Mouse (Mus musculus): ENCODE measurements around the gene Plcxd2. TPM values are rescaled to one million over a fixed set of nuclear protein-coding genes. Genes with fewer than 3 reads are reported as not detected.
A peak's percentile ranks its signal among the peaks of the same experiment; 100 is the strongest.

Gene Plcxd2
- polyA plus RNA-seq (2016; fragmentation: Nextera tagmentation; extraction: Ambion mirVana) = 2.0 and 3.9 TPM in 2 replicates

- DNase-seq (ENCODE audit: low spot score) = peak; percentile 95
- Histone ChIP-seq H3K4me3 (peak within 1 kb of the TSS; percentile 75), H3K4me1 (peaks cover 19% of the 10 kb centered on the region), H3K36me3 (no peaks in the 10 kb centered on the region), H3K27me3 (ENCODE audit: low read depth, poor library complexity, severe bottlenecking) (peaks cover 8% of the 10 kb centered on the region), H3K9me3 (replicated peaks) (no peaks in the 10 kb centered on the region), H3K27ac (replicated peaks) (peak within 1 kb of the TSS; percentile 86)
- under 1% methylated on average over 39 of the region's 39 CpGs for WGBS
Observed at GRCm38 (mm10) chr16:46010153-46010905, at the start of gene Plcxd2. Gene Plcxd2, minus strand, starts transcription at chr16:46010218.

- WGBS = 89% methylated on average over 2 of the region's 2 CpGs
- Histone ChIP-seq H3K4me1 (no peaks in the 10 kb centered on the region), H3K27me3 (ENCODE audit: low read depth, poor library complexity, severe bottlenecking) (no peaks in the 10 kb centered on the region), H3K27ac (replicated peaks) (no peak overlapping the region), H3K9me3 (replicated peaks) (no peaks in the 10 kb centered on the region), H3K36me3 (no peaks in the 10 kb centered on the region), H3K4me3 (no peak overlapping the region)
- no peak for DNase-seq (ENCODE audit: low spot score)
Observed at GRCm38 (mm10) chr16:46046906-46047305, 36.9 kb upstream of the Plcxd2 start.

GRCm38 (mm10) chr16:46036261-46036660 lies 26.2 kb upstream of the Plcxd2 start:
- no peak for DNase-seq (ENCODE audit: low spot score)
- no peaks in the 10 kb centered on the region for H3K36me3 ChIP-seq
- 64% methylated on average over 2 of the region's 2 CpGs for WGBS
- no peaks in the 10 kb centered on the region for H3K9me3 ChIP-seq (replicated peaks)
- no peak overlapping the region for H3K4me3 ChIP-seq
- no peaks in the 10 kb centered on the region for H3K27me3 ChIP-seq (ENCODE audit: low read depth, poor library complexity, severe bottlenecking)
- H3K4me1 ChIP-seq = peaks cover 1% of the 10 kb centered on the region
- no peak overlapping the region for H3K27ac ChIP-seq (replicated peaks)

- no peaks in the 10 kb centered on the region for H3K9me3 ChIP-seq (replicated peaks)
- H3K27ac ChIP-seq (replicated peaks) = no peak overlapping the region
- H3K4me3 ChIP-seq = no peak overlapping the region
- no peak for DNase-seq (ENCODE audit: low spot score)
- 87% methylated on average over 9 of the region's 9 CpGs for WGBS
- H3K4me1 ChIP-seq = peaks cover 5% of the 10 kb centered on the region
- no peaks in the 10 kb centered on the region for H3K36me3 ChIP-seq
- H3K27me3 ChIP-seq (ENCODE audit: low read depth, poor library complexity, severe bottlenecking) = no peaks in the 10 kb centered on the region
Observed at GRCm38 (mm10) chr16:46033896-46034295, 23.9 kb upstream of the Plcxd2 start.

- H3K9me3 ChIP-seq (replicated peaks) = no peaks in the 10 kb centered on the region
- H3K4me1 ChIP-seq = no peaks in the 10 kb centered on the region
- H3K36me3 ChIP-seq = no peaks in the 10 kb centered on the region
- H3K4me3 ChIP-seq = no peak overlapping the region
- DNase-seq (ENCODE audit: low spot score) = no peak
- 80% methylated on average over 5 of the region's 5 CpGs for WGBS
- H3K27ac ChIP-seq (replicated peaks) = no peak overlapping the region
- H3K27me3 ChIP-seq (ENCODE audit: low read depth, poor library complexity, severe bottlenecking) = no peaks in the 10 kb centered on the region
Observed at GRCm38 (mm10) chr16:46022958-46023491, 13.0 kb upstream of the Plcxd2 start.

GRCm38 (mm10) chr16:46022189-46022928 lies 12.3 kb upstream of the Plcxd2 start:
- Histone ChIP-seq H3K4me1 (no peaks in the 10 kb centered on the region), H3K9me3 (replicated peaks) (no peaks in the 10 kb centered on the region), H3K4me3 (no peak overlapping the region), H3K36me3 (no peaks in the 10 kb centered on the region), H3K27me3 (ENCODE audit: low read depth, poor library complexity, severe bottlenecking) (no peaks in the 10 kb centered on the region), H3K27ac (replicated peaks) (no peak overlapping the region)
- DNase-seq (ENCODE audit: low spot score) = peak; percentile 46
- 52% methylated on average over 5 of the region's 5 CpGs for WGBS

- no peaks in the 10 kb centered on the region for H3K4me1 ChIP-seq
- H3K27me3 ChIP-seq (ENCODE audit: low read depth, poor library complexity, severe bottlenecking) = no peaks in the 10 kb centered on the region
- H3K9me3 ChIP-seq (replicated peaks) = no peaks in the 10 kb centered on the region
- no peak overlapping the region for H3K4me3 ChIP-seq
- DNase-seq (ENCODE audit: low spot score) = no peak
- 90% methylated on average over 2 of the region's 2 CpGs for WGBS
- H3K36me3 ChIP-seq = no peaks in the 10 kb centered on the region
- H3K27ac ChIP-seq (replicated peaks) = no peak overlapping the region
Observed at GRCm38 (mm10) chr16:46021302-46021701, 11.3 kb upstream of the Plcxd2 start.

- H3K9me3 ChIP-seq (replicated peaks) = no peaks in the 10 kb centered on the region
- H3K36me3 ChIP-seq = no peaks in the 10 kb centered on the region
- 96% methylated on average over 2 of the region's 2 CpGs for WGBS
- H3K4me3 ChIP-seq = no peak overlapping the region
- H3K27ac ChIP-seq (replicated peaks) = no peak overlapping the region
- no peak for DNase-seq (ENCODE audit: low spot score)
- H3K27me3 ChIP-seq (ENCODE audit: low read depth, poor library complexity, severe bottlenecking) = no peaks in the 10 kb centered on the region
- H3K4me1 ChIP-seq = no peaks in the 10 kb centered on the region
Observed at GRCm38 (mm10) chr16:46020396-46020795, 10.4 kb upstream of the Plcxd2 start.

GRCm38 (mm10) chr16:46019799-46020198 lies 9.8 kb upstream of the Plcxd2 start:
- H3K4me1 ChIP-seq = no peaks in the 10 kb centered on the region
- H3K27me3 ChIP-seq (ENCODE audit: low read depth, poor library complexity, severe bottlenecking) = no peaks in the 10 kb centered on the region
- no peak for DNase-seq (ENCODE audit: low spot score)
- WGBS = 84% methylated on average over 4 of the region's 4 CpGs
- no peaks in the 10 kb centered on the region for H3K36me3 ChIP-seq
- H3K27ac ChIP-seq (replicated peaks) = no peak overlapping the region
- H3K4me3 ChIP-seq = no peak overlapping the region
- H3K9me3 ChIP-seq (replicated peaks) = no peaks in the 10 kb centered on the region

GRCm38 (mm10) chr16:46019359-46019758 lies 9.3 kb upstream of the Plcxd2 start:
- no peaks in the 10 kb centered on the region for H3K4me1 ChIP-seq
- H3K36me3 ChIP-seq = no peaks in the 10 kb centered on the region
- no peak for DNase-seq (ENCODE audit: low spot score)
- H3K9me3 ChIP-seq (replicated peaks) = no peaks in the 10 kb centered on the region
- no peak overlapping the region for H3K27ac ChIP-seq (replicated peaks)
- no peak overlapping the region for H3K4me3 ChIP-seq
- no peaks in the 10 kb centered on the region for H3K27me3 ChIP-seq (ENCODE audit: low read depth, poor library complexity, severe bottlenecking)
- 85% methylated on average over 1 of the region's 1 CpGs for WGBS

GRCm38 (mm10) chr16:46011696-46012095 lies 1.7 kb upstream of the Plcxd2 start:
- no peak for DNase-seq (ENCODE audit: low spot score)
- Histone ChIP-seq H3K9me3 (replicated peaks) (no peaks in the 10 kb centered on the region), H3K27ac (replicated peaks) (no peak overlapping the region), H3K36me3 (no peaks in the 10 kb centered on the region), H3K4me1 (peaks cover 19% of the 10 kb centered on the region), H3K4me3 (no peak overlapping the region), H3K27me3 (ENCODE audit: low read depth, poor library complexity, severe bottlenecking) (peaks cover 8% of the 10 kb centered on the region)
- WGBS = 91% methylated on average over 1 of the region's 1 CpGs

- peak overlapping the region; percentile 86 for H3K27ac ChIP-seq (replicated peaks)
Observed at GRCm38 (mm10) chr16:46010906-46011220, 845 bp upstream of the Plcxd2 start.

GRCm38 (mm10) chr16:46009717-46010116 lies 301 bp downstream of the Plcxd2 start:
- Histone ChIP-seq H3K9me3 (replicated peaks) (no peaks in the 10 kb centered on the region), H3K4me3 (peak overlapping the region; percentile 75), H3K27ac (replicated peaks) (peak overlapping the region; percentile 86), H3K27me3 (ENCODE audit: low read depth, poor library complexity, severe bottlenecking) (peaks cover 8% of the 10 kb centered on the region), H3K36me3 (no peaks in the 10 kb centered on the region), H3K4me1 (peaks cover 19% of the 10 kb centered on the region)
- WGBS = 2% methylated on average over 13 of the region's 13 CpGs
- no peak for DNase-seq (ENCODE audit: low spot score)

More at GRCm38 (mm10) chr16:46010906-46011220, 845 bp upstream of the Plcxd2 start:
- no peaks in the 10 kb centered on the region for H3K9me3 ChIP-seq (replicated peaks)
- H3K4me1 ChIP-seq = peaks cover 19% of the 10 kb centered on the region
- 17% methylated on average over 5 of the region's 5 CpGs for WGBS
- H3K27me3 ChIP-seq (ENCODE audit: low read depth, poor library complexity, severe bottlenecking) = peaks cover 8% of the 10 kb centered on the region
- DNase-seq (ENCODE audit: low spot score) = no peak
- no peaks in the 10 kb centered on the region for H3K36me3 ChIP-seq
- peak overlapping the region; percentile 75 for H3K4me3 ChIP-seq

Data from midbrain, embryonic 10.5 days (tissue).